Mouse (Mus musculus) monocyte, adult 5-6 weeks (primary cell): Measurements from ENCODE around the gene Mrpl44. TPM values are rescaled to one million over a fixed set of nuclear protein-coding genes. Genes with fewer than 3 reads are reported as not detected.

Source experiments
- ATAC-seq: fragments of 153-309, 156-312 bp; replicated peaks from 2 replicates; pipeline ENCODE4 v1.8.0; 2017; ENCODE audit warnings: mild to moderate bottlenecking; ENCODE audit not compliant: low TSS enrichment, insufficient number of reproducible peaks, severe bottlenecking, poor library complexity, low FRiP score
- total RNA-seq: library from RNA; stranded (forward); fragments of 200-1000, 200-491, 200-594 nt; gene quantifications from 3 replicates; pipeline ENCODE4 v1.2.3, GENCODE M21; 2017

The Mrpl44 gene
- 14.1 to 18.0 TPM (median 15.9 TPM) in 3 replicates for total RNA-seq

- peak; percentile 100 for ATAC-seq
These were observed at the start of gene Mrpl44, which contains the start of gene Wdfy1 for GRCm38 (mm10) chr1:79775927-79776458. Gene Mrpl44 (plus strand): TSS chr1:79776018. Gene Wdfy1 (minus strand): TSS chr1:79776143.

DNA sequence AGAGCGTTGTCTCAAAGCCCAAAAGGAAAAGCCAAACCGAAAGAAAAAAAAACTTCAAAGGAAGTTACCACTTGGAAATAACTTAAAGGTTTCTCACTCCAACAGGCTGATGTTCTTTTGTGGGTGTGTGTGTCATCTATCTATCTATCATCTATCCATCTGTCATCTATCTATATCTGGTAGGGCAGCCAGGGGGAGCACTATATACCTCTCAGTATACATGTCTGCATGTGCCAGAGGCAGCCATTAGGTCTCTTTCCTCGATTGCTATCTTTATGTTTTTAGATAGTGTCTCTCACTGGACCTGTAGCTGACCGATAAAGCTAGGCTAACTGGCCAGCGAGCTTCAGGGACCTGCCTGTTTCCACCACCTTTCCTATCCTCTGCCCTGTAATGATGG, 41.0 kb upstream of the Mrpl44 start:
- no peak for ATAC-seq

DNA sequence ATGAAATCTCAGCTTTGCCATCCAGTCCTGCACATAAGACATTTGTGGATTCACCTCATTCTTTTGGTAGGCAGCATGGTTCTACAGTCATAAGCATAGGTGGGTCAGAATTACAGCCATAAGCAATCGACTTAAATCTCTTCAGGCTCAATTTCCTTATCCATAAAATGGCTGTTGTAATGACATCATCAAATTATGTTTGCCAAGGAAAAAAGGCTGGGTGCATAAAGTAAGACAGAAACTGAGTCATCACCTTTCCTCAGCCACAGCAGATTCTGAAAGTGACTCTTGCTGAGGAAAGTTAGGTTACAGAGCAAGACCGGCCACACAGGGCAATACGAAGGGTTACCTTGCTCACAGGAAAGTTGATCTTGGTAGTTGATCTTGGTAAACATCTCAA, 39.4 kb upstream of the Mrpl44 start:
- ATAC-seq = no peak

- ATAC-seq = no peak
These were observed 36.1 kb upstream of the Mrpl44 start for GRCm38 (mm10) chr1:79739726-79740125.

- ATAC-seq = peak; percentile 59
These were observed 34.8 kb upstream of the Mrpl44 start for GRCm38 (mm10) chr1:79741002-79741401.

GRCm38 (mm10) chr1:79742949-79743348, 32.9 kb upstream of the Mrpl44 start:
- ATAC-seq = no peak

DNA sequence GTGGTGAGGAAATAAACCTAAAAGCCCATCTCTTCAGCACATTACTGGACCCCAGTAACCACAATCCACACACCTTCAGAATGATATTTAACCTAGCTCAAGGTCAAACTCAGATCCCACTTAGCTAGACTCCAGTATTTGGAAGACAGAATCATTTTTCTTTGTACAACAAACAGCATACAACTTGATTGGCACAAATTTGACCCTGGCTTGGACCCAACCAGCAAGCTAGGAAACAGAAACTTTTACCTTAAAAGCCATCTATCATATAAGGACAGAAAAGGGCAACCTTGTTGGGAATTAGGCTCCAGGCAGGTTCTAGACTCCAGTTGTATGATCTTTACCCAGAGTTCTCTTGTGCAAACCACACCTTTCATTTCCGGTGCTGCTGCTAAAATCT, 32.4 kb upstream of the Mrpl44 start:
- ATAC-seq = no peak

- ATAC-seq = no peak
These were observed 29.8 kb upstream of the Mrpl44 start for GRCm38 (mm10) chr1:79746056-79746455.

DNA sequence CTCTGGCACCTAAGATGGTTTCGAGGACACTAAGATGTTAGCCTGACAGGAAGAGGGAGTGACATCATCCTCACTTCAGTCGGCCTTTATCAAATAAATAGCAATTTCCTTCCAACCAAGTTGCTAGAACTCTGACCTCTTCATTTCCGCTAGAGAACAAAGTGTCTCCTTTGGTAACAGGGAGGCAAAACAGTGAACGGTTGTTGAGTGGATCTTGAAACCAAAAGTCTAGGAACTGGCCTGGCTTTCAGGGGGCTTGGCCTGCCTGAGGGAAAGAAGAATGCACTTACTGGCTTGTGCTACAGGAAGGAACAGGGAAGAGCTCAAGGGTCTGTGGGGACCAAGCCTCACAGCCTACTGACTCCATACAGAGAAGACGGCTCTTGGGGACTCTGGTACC, 24.6 kb upstream of the Mrpl44 start:
- 0 out of 2 replicates have a peak, but pooled peaks have one; percentile 6 for ATAC-seq

DNA sequence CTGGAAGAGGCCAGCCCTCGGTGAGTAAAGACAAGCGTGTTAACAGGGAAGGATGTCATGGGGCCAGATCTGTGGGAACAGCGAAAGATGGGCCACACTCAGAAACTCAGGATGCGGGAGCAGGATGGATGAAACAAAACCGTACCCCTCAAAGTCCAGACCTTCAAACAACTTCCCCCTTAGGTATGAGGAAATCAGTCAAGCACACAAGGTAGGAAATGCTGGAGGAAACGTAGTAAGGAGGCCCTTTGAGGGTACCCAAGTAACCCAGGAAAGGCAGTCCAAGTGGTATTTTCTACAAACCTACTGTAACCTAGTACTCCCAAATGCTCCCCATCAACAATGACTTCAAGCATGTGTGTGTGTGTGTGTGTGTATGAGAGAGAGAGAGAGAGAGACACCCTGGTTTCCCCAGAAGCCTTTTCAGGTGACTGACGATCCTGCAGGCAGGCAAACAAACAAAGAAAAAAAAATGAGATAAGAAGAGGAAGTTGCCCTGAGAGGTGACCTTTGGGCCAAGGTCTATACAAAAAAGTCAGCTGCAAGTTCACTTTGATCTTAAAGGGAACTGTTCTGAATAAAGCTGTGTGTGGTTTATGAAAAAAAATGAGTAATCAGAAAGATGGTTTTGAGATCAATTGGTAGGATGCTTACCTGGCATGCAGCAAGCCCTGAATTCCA, 23.7 kb upstream of the Mrpl44 start:
- ATAC-seq = peak; percentile 65

GRCm38 (mm10) chr1:79752714-79753340, 23.0 kb upstream of the Mrpl44 start:
- ATAC-seq = no peak

DNA sequence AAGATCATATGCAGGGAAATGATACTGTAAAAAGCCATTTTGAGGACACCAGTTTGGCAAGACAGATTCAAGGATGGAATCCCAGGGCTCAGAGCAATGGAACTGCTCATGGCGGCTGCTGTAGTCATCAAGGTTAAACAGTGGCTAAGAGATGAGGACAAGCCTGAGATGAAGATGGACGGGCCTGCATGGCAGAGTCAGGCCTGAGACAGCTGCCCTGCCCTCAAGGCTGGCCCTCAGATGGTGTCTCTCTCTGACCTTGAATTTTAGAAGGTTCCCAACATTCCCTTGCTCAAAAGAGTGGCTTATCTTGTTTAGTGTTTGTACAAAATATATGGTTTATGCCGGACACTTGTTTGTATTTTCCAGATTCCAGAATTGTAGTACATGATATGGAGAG, 22.4 kb upstream of the Mrpl44 start:
- no peak for ATAC-seq

DNA sequence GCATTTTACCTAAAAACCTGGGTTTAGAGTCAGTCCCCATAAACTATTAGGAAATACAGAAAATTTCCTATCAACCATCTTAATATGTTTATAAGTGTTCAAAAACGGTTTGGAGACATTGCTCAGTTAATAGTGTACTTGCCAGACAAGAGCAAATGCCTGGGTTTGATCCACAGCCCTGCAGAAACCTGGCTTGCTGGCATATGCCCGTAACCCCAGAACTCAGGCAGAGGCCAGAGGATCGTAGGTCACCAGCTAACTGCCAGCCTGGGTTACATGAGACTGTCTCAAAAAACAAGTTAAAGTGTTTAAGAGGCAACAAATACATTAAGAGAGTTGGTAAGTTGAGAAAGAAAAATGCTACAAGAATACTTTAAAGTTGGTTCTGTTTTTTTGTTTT, 20.9 kb upstream of the Mrpl44 start:
- no peak for ATAC-seq

- no peak for ATAC-seq
These were observed 20.4 kb upstream of the Mrpl44 start for GRCm38 (mm10) chr1:79755376-79755775.

DNA sequence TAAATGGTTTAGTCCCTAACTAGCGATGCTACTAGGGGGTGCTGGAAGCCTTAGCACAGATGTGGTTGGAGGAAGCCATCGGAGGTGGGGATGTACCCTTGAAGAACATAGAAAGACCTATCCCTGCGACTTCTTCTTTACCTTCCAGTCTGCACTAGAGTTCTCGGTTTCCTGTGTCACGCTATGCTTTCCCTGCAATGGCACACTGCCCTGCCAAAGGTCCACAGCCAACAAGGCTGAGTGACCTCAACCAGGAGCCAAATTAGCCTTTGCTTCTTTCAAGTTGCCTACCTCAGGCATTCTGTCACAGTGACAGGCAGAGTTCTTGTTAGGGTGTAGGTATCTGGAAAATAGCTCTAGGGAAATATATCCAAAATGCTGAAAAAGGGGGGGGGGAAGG, 19.4 kb upstream of the Mrpl44 start:
- ATAC-seq = no peak

GRCm38 (mm10) chr1:79757161-79757560, 18.7 kb upstream of the Mrpl44 start:
- no peak for ATAC-seq

DNA sequence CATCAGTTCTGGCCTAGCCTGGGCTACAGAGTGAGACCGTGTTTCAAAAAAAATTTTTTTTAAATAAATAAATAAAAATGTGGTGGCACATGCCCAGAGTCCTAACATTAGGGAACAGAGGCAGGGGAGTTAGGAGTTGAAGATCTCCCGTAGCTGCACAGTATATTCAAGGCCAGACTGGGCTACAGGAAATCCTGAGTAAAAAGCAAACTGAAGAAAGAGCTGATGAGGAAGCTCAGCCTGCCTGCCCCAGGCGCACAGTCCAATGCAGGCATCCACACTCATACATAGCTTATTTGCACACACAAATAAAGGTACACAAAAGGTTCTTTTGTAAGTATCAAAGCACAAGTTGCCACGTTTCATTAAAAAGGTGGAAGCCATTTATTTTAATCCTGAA, 18.2 kb upstream of the Mrpl44 start:
- ATAC-seq = no peak

- ATAC-seq = no peak
These were observed 16.8 kb upstream of the Mrpl44 start for GRCm38 (mm10) chr1:79759006-79759405.

DNA sequence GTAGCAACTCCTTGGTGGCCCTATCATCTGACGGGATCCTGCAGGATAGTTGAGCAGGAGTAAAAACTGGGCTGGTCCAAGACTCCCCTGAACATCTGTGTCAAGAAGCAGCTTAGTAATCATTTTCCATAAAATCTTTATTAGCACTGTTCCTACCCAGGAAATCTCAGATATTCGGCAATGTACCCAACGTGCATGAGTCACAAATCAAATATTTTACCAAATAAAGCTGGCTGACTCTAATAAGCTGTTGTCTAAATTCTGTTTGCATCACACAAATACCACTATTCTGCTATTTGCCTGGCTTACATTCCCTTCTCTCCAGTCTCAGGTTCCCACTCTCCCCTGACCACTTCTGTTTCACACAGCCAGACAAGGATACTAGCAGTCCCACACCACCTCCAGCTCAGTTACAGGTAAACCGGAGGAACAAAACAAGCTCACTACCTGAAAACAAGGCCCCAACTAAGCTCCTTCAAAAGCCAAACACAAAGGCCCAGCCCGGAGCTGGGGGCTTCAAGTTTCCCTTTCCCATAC, 16.3 kb upstream of the Mrpl44 start:
- ATAC-seq = no peak

- ATAC-seq = no peak
These were observed 15.2 kb upstream of the Mrpl44 start for GRCm38 (mm10) chr1:79760656-79761055.
